Mouse (Mus musculus) intestine, postnatal 0 days (tissue): ENCODE data around the gene Dimt1. TPM values are rescaled to one million over a fixed set of nuclear protein-coding genes. Genes with fewer than 3 reads are reported as not detected.
"Not testable (repeated sequence)": the region's sequence is repeated elsewhere in the genome, so short reads cannot be mapped to it uniquely, and the experiment has no call there.

Source experiments
- ATAC-seq: fragments of 200-750 bp; cut with Nextera tagmentation; 2 replicates; pipeline ENCODE4 v1.8.0; 2017; ENCODE audit warnings: mild to moderate bottlenecking, moderate TSS enrichment, moderate library complexity
- H3K27ac ChIP-seq: fragments of 300-500 bp; sonication (generic); 2 replicates; pipeline ENCODE4 v1.5.1; 2014; ENCODE audit warnings: mild to moderate bottlenecking, low read depth, low read length, moderate library complexity
- H3K27me3 ChIP-seq: fragments of 300-500 bp; sonication (generic); replicated peaks from 2 replicates; pipeline ENCODE4 v1.6.1; 2014; ENCODE audit warnings: low read length, mixed read lengths; ENCODE audit not compliant: control insufficient read depth, insufficient read depth
- H3K36me3 ChIP-seq: fragments of 300-500 bp; sonication (generic); 2 replicates; pipeline ENCODE4 v1.6.1; 2014; ENCODE audit warnings: mild to moderate bottlenecking, moderate library complexity; ENCODE audit not compliant: control insufficient read depth, insufficient read depth
- H3K4me1 ChIP-seq: fragments of 300-500 bp; sonication (generic); replicated peaks from 2 replicates; pipeline ENCODE4 v1.6.1; 2014; ENCODE audit warnings: antibody characterized with exemption, low read length, mixed read lengths; ENCODE audit not compliant: control insufficient read depth, insufficient read depth
- H3K4me2 ChIP-seq: fragments of 300-500 bp; sonication (generic); replicated peaks from 2 replicates; pipeline ENCODE4 v1.6.1; 2014; ENCODE audit warnings: low read depth, mild to moderate bottlenecking, moderate library complexity
- H3K4me3 ChIP-seq: fragments of 300-500 bp; sonication (generic); 2 replicates; pipeline ENCODE4 v1.5.1; 2014; ENCODE audit warnings: low read depth, low read length
- H3K9ac ChIP-seq: fragments of 300-500 bp; sonication (generic); 2 replicates; pipeline ENCODE4 v1.6.1; 2014; ENCODE audit warnings: mild to moderate bottlenecking, low read depth, low read length
- H3K9me3 ChIP-seq: fragments of 300-500 bp; sonication (generic); 2 replicates; pipeline ENCODE4 v1.6.1; 2016; ENCODE audit warnings: mixed run types; ENCODE audit not compliant: control insufficient read depth
- CTCF ChIP-seq: sonication (generic); IDR thresholded peaks from 2 replicates; pipeline ENCODE4 v1.5.1; 2016; ENCODE audit warnings: low read depth, mild to moderate bottlenecking, control low read depth, antibody characterized with exemption, moderate library complexity
- WGBS: fragments of 180-500 bp; shearing (Covaris S2); extraction: QIAGEN DNeasy Blood & Tissue Kit; methylation state at CpG from one replicate; pipeline ENCODE4 v1.1.7; 2014; 5-methylcytosine and 5-hydroxymethylcytosine counted together
- polyA plus RNA-seq: library from polyadenylated mRNA; unstranded; fragments of >200 nt; fragmentation: Nextera tagmentation; extraction: Ambion mirVana; gene quantifications from 2 replicates; pipeline ENCODE4 v1.2.1, GENCODE M21; 2015

Gene Dimt1
- polyA plus RNA-seq, 1 experiment from 2014 or later, result 10.1 TPM

DNA sequence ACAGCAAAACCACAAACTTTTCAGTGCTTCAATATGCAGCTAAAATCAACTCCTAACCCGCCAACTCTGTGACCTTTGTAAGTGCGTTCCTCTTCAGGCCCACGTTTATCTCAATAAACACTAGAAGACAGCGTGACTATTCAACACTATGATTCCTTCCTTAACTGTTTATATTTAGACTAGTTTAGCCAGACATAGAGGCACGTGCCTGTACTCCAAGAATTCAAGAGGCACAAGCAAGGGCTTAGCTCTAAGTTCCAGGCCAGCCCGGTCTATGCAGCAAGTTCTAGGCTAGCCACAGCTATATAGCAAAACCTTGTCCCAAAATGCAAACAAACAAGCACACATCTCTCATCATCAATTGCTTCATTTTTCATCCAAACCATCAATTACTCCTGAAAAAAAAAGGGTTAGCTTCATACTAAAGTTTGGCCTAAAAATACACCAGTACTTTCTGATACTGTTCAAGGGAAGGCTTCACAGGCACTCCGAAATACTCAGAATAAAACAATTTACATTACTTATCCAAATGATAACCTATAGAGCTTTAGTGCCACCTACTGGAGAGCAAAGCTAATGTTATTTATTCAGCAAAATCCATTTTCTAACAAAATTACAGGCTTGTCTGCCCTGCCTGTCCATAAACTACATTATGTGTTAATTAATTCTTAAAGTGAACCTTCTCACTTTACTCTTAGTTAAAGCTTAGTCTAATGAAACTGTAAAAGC, 28.4 kb upstream of the Dimt1 start:
- Histone ChIP-seq H3K4me3 (no peak overlapping the region), H3K9me3 (no peaks in the 10 kb centered on the region), H3K4me1 (no peaks in the 10 kb centered on the region), H3K36me3 (peaks cover 16% of the 10 kb centered on the region), H3K4me2 (no peak overlapping the region), H3K9ac (no peak overlapping the region), H3K27me3 (no peaks in the 10 kb centered on the region), H3K27ac (no peak overlapping the region)
- 62% methylated on average over 7 of the region's 7 CpGs for WGBS
- ATAC-seq, result no peak
- peak; percentile 77 for TF ChIP-seq CTCF

DNA sequence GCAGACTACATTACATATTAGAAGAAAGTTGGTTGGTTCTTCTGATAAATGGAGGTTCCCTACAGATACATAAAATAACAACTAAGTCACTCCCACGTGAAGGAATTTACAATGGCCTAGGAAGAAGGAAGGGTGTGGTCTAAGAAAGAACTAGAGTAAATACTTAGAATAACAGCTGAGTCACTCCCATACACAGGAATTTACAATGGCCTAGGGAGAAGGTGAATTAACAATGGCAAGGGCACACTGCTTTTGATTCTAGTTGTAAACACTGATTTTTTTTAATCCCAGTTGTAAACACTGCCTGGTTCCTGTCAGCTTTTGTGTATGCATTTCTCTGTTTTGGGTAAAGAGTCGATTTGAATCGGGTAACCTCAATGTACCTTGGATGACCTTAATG, 21.0 kb upstream of the Dimt1 start:
- not testable (repeated sequence) for H3K9me3 ChIP-seq, H3K4me1 ChIP-seq, H3K27ac ChIP-seq, H3K9ac ChIP-seq, H3K27me3 ChIP-seq, H3K4me2 ChIP-seq, H3K4me3 ChIP-seq, ATAC-seq
- 81% methylated on average over 3 of the region's 3 CpGs for WGBS
- peaks cover 17% of the 10 kb centered on the region; the same call in 1 of the 2 replicates for H3K36me3 ChIP-seq

DNA sequence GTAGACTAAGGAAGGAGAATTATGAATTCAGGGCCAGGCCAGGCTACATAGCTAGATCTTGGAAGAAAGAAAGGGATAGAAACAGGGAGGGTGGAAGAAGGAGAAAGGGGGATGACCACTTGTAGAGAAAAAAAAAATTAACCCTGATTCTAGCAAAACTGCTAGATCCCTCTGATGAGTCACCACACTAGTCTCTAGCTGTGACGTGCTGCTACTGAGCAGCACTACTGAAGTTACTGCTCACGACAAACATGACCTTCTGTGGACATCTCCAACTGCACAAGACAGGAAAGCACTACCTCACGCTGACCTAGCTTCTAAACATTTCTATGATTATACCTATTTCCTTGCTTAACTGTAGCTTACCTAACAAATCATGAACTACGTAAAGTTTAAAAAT, 18.6 kb upstream of the Dimt1 start:
- Histone ChIP-seq H3K4me3 (no peak overlapping the region), H3K27me3 (no peaks in the 10 kb centered on the region), H3K4me1 (no peaks in the 10 kb centered on the region), H3K9ac (no peak overlapping the region), H3K36me3 (peaks cover 13% of the 10 kb centered on the region; the same call in 1 of the 2 replicates), H3K9me3 (no peaks in the 10 kb centered on the region), H3K4me2 (no peak overlapping the region), H3K27ac (no peak overlapping the region)
- TF ChIP-seq CTCF, result no peak
- 85% methylated on average over 4 of the region's 4 CpGs for WGBS
- ATAC-seq, result no peak

DNA sequence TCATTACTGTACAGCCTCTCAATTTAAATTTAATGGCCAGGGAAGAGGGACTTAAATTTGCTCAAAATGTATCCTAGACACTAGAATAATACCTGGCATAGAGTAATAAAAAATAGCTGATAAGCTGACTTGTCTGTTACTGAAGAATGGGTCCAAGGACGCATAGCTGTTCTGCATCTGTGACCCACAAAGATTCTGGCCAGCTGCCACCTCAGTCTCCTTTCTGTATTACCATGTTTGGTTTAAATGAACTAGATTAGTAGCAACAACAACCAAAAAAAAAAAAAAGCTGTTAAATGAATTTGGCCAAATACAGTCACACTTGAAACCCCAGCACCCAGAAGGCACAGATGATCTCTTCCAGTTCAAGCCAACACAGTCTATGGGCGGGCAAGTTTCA, 17.7 kb upstream of the Dimt1 start:
- WGBS, result 66% methylated on average over 2 of the region's 2 CpGs
- H3K9me3 ChIP-seq, result no peaks in the 10 kb centered on the region
- peaks cover 9% of the 10 kb centered on the region; the same call in 1 of the 2 replicates for H3K36me3 ChIP-seq
- H3K4me1 ChIP-seq, result no peaks in the 10 kb centered on the region
- H3K27ac ChIP-seq, result no peak overlapping the region
- no peak overlapping the region for H3K9ac ChIP-seq
- TF ChIP-seq CTCF, result no peak
- H3K4me2 ChIP-seq, result no peak overlapping the region
- no peaks in the 10 kb centered on the region for H3K27me3 ChIP-seq
- no peak for ATAC-seq
- no peak overlapping the region for H3K4me3 ChIP-seq

- H3K9me3 ChIP-seq, result no peaks in the 10 kb centered on the region
- 2% methylated on average over 9 of the region's 9 CpGs for WGBS
- no peaks in the 10 kb centered on the region for H3K4me1 ChIP-seq
- H3K9ac ChIP-seq, result 0 out of 2 replicates have a peak overlapping the region, but pooled peaks have one; percentile 87
- TF ChIP-seq CTCF, result no peak
- peak overlapping the region; percentile 96 for H3K4me3 ChIP-seq
- no peaks in the 10 kb centered on the region for H3K27me3 ChIP-seq
- no peaks in the 10 kb centered on the region for H3K36me3 ChIP-seq
- H3K27ac ChIP-seq, result no peak overlapping the region
- no peak for ATAC-seq
- peak overlapping the region; percentile 84 for H3K4me2 ChIP-seq
Measured at GRCm38 (mm10) chr13:106935871-106936255, 11.1 kb upstream of the Dimt1 start.

DNA sequence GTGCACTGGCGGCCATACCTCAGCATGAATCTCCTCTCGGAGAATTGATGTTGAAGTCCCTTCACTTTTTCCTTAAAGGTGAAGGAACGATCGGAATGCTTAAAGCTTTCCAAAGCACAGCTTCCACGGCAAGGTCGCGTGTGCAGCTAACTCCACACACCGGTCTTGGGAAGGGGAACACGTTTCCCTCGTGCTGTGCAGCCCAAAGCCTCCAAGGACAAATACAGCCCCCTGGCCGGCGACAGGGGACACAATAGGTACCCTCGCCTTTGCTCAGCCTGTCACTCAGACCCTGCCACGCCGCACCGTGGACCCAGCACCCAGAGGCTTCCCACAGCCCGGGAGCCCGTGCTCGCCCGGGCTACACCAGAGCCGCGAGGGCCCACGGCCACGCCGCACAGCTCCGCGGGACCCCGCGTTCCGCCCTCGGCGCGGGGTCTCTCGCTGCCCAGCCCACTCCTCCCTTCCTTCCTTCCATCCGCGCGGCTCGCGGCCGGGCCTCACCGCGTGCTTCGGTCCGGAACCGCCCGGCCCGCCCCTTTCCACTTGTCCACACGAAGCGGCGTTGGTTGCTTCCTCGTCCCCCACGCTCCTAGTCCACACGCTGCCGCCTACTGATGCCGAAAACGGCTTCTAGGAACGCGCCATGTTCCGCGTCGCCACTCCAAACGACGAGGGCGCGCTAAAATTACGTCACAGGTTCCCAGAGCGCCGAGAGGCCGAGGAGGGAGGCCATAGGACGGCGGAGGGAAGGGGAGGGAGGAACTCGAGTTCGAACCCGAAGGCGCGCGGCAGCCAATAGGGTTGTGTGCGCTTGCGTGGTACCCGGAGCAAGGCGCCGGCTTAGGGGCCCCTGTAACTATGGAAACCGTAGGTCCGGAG, 10.4 kb upstream of the Dimt1 start, which contains the start of gene Ipo11:
Gene Ipo11 (minus strand): TSS at position 703 of the 882 bp plus-strand sequence.
- Histone ChIP-seq H3K36me3 (no peaks in the 10 kb centered on the region), H3K9ac (peak within 1 kb of the TSS; percentile 87), H3K27ac (peak within 1 kb of the TSS; percentile 51), H3K4me3 (peak within 1 kb of the TSS; percentile 96), H3K4me1 (no peaks in the 10 kb centered on the region), H3K27me3 (no peaks in the 10 kb centered on the region), H3K9me3 (no peaks in the 10 kb centered on the region), H3K4me2 (peak within 1 kb of the TSS; percentile 84)
- peak; percentile 96 for ATAC-seq
- no peak for TF ChIP-seq CTCF
- under 1% methylated on average over 83 of the region's 84 CpGs for WGBS
